Mouse (Mus musculus) monocyte, adult 5-6 weeks (primary cell): ENCODE measurements around the gene Noxo1. TPM values are rescaled to one million over a fixed set of nuclear protein-coding genes. Genes with fewer than 3 reads are reported as not detected.

Source experiments
- ATAC-seq: fragments of 153-309, 156-312 bp; replicated peaks from 2 replicates; pipeline ENCODE4 v1.8.0; 2017; ENCODE audit warnings: mild to moderate bottlenecking; ENCODE audit not compliant: low TSS enrichment, insufficient number of reproducible peaks, severe bottlenecking, poor library complexity, low FRiP score
- total RNA-seq: library from RNA; stranded (forward); fragments of 200-1000, 200-491, 200-594 nt; gene quantifications from 3 replicates; pipeline ENCODE4 v1.2.3, GENCODE M21; 2017

Gene Noxo1
- total RNA-seq, 1 experiment from 2014 or later: 0.48 TPM

DNA sequence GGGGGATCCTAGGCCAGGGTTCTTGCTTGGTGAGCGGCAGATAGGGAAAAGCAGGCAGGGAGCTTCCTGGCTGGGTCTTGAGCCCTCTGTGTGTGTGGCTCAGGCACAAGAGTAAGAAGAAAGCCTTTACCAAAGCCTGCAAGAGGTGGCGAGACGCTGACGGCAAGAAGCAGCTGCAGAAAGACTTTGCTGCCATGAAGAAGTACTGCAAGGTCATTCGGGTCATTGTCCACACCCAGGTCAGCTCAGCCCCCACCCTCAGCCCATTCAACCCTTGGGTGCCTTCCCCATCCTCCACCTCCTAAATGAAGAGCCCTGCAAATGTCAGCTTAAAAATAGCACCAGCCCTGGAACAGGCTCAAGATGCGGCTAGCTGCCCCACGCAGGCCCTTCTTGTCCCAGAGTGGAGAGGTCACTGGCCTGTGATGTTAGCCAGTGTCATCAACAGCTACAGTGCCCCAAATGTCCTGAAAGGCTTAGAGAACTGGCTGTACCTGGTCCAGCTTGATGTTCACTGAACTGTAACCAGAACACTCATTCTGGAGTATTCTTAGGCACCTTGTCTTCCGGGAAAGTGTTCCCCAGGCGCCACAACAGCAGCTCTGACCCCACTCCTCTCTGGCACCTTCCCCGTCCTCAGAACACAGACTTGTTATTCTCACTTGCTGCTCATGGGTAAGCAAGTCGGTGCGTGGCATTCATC, 36.4 kb downstream of the Noxo1 start:
- ATAC-seq: no peak

DNA sequence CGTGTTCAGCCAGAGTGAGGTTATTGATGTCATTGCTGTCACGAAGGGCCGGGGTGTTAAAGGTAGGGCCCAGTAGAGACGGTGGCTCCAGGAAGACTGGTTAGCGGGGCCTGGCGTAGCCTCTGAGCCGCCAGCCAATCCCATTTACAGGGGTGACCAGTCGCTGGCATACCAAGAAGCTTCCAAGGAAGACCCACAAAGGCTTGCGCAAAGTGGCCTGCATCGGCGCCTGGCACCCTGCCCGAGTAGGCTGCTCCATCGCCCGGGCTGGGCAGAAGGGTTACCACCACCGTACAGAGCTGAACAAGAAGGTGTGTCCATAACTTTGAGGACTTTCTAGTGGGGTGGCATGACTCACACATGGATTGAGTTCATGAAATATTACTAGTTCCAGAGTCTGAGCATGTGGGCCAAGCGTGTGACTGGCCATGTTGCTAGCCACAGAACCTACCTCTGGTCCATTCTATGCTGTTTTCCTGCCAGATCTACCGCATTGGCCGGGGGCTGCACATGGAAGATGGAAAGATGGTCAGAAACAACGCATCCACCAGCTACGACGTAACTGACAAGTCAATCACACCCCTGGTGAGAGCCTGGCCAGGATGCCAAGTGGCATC, 37.5 kb downstream of the Noxo1 start:
- ATAC-seq: no peak

DNA sequence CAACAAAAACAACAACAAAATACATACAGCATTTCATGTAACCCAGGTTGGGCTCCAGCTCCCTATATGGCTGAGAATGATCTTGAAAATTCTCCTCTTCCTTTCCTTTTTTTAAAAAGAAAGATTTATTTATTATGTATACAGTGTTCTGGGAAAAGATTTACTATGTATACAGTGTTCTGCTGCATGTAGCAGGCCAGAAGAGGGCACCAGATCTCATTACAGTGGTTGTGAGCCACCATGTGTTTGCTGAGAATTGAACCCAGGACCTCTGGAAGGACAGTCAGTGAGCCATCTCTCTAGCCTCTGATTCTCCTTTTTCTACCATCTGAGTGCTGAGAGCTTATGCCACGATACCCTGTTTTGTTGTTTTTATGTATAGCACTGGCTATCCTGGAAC, 38.5 kb downstream of the Noxo1 start:
- ATAC-seq: no peak

DNA sequence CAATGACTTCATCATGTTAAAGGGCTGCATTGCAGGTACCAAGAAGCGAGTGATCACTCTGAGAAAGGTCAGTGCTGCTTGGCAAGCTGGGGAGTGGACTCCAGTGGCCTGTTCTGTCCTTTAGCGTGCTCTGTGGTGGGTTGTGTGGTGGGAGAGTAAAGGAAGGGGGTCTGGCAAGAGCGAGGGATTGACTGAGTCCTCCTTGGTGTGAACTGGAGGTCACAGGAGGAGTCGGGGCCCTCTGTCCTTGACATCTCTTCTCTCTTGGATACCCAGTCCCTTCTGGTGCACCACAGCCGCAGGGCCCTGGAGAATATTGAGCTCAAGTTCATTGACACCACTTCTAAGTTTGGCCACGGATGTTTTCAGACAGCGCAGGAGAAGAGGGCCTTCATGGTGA, 39.4 kb downstream of the Noxo1 start:
- no peak for ATAC-seq

DNA sequence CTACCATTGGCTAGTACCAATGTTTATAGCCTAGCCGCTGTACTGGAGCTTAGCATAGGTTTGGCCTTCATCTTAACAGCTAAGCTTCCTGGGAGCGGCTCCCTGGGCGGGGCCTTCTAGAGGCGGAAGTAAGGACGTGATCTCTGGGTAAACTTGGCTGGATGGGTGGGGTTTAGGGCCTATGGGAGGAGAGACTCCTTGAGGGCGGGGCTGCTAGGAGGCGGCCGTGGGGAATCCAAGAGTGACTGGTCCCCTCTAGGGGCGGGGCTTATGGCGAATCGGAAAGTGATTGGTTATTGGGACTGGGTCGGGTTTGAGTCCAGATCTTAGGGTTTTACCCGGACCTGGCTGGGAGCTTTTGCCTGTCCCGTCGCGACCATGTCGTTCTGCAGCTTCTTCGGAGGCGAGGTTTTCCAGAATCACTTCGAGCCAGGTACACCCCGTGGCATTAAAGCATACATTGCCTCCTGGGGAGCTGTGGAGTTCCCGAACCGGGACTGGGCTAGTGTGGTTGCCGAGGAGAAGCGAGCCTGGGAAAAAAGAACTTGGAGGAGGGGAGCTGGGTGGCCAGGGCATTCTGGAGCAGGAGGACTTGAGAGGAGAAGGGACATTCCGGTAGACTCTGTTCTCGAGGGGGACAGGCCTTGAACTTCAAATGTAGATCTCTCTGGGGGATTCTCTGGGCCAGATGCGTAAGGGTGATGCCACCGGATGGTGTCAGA, 40.5 kb downstream of the Noxo1 start, which contains the start of gene Msrb1:
TSS of gene Msrb1 (plus strand) at position 313 of the 722 bp plus-strand sequence.
- ATAC-seq: peak; percentile 84

DNA sequence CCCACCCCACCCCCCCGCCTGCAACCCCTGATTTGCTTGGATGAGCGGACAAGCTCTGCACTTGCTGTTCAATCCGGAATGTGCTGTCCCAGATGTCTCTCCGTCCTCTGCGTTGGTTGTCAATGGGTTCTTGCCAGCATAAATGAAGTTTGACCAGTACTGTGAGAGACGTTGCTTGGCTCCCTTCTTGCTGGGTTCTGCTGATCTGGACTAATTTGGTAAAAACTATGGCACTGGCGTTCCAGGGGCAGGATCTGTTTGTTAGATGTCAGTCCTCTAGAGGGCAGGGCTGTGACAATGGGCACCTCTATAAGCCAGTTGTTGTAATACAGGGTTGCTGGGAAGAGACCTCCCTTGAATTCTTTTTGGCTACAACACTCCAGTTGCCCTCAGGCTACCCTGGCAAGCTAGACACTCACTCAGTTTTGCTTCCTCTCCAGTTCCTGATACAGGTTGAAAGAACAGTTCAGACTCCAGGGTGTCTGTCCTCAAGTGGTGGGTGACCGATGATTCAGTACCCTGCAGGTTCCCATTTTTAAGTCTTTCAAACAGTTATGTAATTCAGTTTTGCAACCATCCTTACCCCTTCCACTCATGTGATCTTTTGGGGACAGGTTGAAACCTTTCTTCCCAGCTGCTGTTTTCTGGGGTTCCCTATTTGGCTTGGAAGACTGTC, 41.2 kb downstream of the Noxo1 start:
- ATAC-seq: peak; percentile 37

DNA sequence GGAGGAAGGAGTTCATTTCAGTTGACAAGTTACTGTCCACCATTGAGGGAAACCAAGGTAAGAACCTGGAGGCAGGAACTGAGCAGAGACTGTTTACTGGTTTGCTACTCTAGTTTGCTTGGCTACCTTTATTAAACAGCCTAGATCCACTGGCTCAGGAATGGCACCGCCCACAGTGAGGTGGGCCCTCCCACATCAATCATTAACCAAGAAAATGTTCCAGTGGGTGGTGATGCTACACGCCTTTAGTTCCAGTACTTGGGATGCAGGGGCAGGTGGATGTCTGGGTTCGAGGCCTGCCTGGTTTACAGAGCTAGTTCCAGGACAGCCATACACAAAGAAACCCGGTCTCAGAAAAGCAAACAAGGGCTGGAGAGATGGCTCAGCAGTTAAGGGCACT, 42.2 kb downstream of the Noxo1 start:
- ATAC-seq: no peak

DNA sequence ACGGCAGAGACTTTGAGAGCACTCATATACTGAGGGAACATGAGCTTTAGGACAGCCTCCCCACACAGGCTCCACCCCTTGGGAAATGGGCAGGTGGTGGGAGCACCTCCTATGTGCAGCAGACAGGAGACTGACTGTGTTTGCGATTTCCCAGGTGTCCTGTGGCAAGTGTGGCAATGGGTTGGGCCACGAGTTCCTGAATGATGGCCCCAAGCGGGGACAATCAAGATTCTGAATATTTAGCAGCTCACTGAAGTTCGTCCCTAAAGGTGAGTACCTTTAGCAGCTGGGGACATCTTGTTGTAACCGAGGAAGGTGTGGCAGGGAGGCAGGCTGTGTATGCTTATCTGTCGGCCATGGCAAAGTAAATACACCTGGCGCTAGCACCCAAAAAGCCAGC, 43.9 kb downstream of the Noxo1 start:
- ATAC-seq: no peak

DNA sequence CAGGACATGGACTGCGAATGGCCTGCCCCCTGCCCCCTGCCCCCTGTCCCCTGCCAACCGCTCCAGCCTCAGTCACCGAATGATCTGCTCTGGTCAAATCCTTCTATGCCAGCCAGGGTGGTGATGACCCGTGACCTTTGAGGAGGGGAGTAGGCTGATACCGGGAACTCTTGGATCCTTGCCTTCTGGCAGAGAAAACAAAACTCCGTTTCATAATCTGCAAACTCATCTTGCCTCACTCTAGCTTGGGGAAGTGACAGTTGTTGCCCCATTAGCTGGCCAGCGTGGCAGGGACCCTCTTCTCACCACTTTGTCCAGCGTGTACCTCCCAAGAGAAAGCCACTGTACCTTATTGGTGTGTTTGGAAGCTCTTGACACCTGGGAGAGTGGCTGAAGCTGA, 46.3 kb downstream of the Noxo1 start:
- peak; percentile 32 for ATAC-seq

DNA sequence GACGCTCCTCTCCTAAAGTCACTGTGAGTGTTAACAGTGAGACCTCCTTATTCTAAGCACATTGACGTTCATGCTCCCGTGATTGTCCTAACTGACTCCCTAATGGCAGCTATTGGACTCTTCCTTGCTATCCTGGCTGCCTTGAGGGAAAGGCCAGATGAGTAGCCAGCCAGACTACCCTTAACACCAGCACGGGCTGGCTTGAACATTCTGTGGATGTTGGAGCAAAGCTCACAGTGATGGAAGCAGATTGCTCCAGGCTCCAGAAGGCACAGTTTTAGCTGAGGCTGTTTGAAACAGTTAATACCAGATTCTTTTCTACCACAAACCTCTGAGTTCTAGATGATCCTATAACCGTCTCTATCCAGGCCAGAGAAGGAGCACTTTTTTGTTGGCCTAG, 47.9 kb downstream of the Noxo1 start:
- no peak for ATAC-seq

DNA sequence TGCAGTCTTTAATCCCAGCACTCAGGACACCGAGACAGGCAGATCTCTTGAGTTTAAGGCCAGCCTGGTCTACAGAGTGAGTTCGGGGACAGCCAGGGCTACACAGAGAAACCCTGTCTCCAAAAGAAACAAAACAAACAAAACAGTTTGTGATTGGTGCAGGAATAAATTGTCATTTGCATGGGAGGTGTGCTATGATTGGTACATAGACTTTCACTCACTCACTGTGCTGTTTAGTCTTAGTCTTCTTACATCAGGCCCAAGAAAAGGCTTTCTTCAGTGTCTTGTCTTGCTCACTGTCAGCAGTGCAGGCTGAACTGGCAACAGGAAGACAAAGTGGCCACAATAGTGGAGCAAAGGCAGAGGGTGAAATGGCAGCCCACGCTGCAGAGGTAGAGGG, 48.3 kb downstream of the Noxo1 start:
- ATAC-seq: no peak

DNA sequence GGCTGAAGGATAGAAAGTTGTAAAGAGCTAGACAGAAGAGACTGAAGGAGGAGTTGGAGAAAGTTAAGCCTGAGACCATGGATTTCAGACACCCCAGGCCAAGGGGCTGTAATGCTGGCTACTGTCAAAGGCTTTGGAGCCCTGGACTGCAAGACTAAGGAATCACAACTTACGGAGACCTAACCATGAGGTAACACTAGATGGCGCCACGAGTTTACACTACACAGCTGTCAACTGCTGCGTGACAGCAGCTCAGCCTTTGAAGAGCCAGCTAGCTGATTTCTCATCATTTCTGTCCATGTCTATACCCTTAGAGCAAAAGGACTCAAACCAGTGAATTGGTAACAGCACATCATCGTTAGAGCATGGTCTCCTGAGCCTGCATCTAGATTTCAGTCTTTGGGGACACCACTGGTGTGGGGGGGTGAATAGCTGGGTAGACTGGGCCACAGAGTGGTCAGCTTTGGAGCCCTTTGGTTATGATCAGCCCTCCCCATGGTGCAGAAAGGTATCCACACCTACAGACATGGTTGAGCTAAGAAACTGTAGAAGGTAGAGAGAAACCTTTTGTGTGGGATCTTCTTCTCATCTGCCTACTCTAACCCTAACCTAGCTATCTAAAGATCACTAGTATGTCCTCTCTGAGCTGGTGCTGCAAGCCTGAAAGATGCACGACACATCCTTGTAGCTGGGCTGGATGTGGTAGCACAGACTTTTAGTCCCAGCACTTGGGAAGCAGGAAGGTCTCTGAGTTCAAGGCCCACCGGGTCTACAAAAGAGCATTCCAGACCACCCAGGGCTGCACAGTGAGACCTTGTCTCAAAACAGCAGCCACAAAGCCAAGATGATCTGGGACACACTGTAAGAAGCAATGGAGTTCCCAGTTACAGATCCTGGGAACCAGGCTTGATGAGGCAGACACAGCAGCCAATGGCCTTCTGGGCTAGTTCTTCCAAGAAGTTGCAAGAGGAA, 49.8 kb downstream of the Noxo1 start:
- ATAC-seq: peak; percentile 73

DNA sequence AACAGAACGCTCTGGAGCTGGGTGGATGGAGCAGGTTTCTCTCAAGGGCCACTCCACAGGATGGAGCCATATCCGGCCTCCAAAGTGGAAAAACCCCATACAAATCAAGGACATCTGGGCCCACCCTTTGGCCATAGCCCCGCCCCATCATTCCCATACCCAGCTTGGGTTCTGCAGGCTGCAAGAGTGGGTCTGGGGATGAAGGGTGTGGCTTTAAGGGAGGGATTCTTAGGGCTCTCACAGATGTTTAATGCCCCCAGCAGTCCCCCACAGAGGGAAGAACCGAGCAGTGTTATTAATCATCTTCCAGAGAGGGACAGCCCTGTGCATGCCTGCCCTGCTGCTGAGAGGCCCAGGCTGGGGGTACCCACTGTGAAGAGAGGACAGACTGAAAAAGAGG, 51.0 kb downstream of the Noxo1 start:
- ATAC-seq: no peak

Other genes starting within 250 kb of the Noxo1 start
- 26.9 to 32.5 TPM (median 29.5 TPM) in 3 replicates for gene E4f1, start 225.9 kb upstream of the Noxo1 start, total RNA-seq
- gene Pgp, start 225.8 kb upstream of the Noxo1 start, total RNA-seq: 8.4 to 10.1 TPM (median 9.1 TPM) in 3 replicates
- gene Bricd5, start 222.3 kb upstream of the Noxo1 start, total RNA-seq: 1.3 TPM in 1 of 3 replicates, not detected in the others
- 8.4 to 19.3 TPM (median 11.2 TPM) in 3 replicates for gene Mlst8, start 217.2 kb upstream of the Noxo1 start, total RNA-seq
- gene Caskin1, start 207.6 kb upstream of the Noxo1 start, total RNA-seq: not detected in 3 replicates
- 83.2 to 132 TPM (median 118 TPM) in 3 replicates for gene Traf7, start 168.3 kb upstream of the Noxo1 start, total RNA-seq
- 0.39 TPM in 1 of 3 replicates, not detected in the others for gene Rab26, start 162.0 kb upstream of the Noxo1 start, total RNA-seq
- 9.1 to 15.7 TPM (median 11.9 TPM) in 3 replicates for gene Pkd1, start 146.4 kb upstream of the Noxo1 start, total RNA-seq
- 20.2 to 53.0 TPM (median 29.4 TPM) in 3 replicates for gene Tsc2, start 63.6 kb upstream of the Noxo1 start, total RNA-seq
- gene Nthl1, start 63.6 kb upstream of the Noxo1 start, total RNA-seq: 2.5 to 2.6 TPM in 2 of 3 replicates, not detected in the other
- 0.48 to 0.78 TPM in 2 of 3 replicates, not detected in the other for gene Slc9a3r2, start 45.9 kb upstream of the Noxo1 start, total RNA-seq
- not detected in 3 replicates for gene Npw, start 37.8 kb upstream of the Noxo1 start, total RNA-seq
- gene Zfp598, start 26.5 kb upstream of the Noxo1 start, total RNA-seq: 14.6 to 21.7 TPM (median 15.7 TPM) in 3 replicates
- gene Syngr3, start 6.3 kb upstream of the Noxo1 start, total RNA-seq: not detected in 3 replicates
- 12.4 to 19.8 TPM (median 15.4 TPM) in 3 replicates for gene Gfer, start 78 bp upstream of the Noxo1 start, total RNA-seq
- gene Tbl3, start 11.4 kb downstream of the Noxo1 start, total RNA-seq: 9.7 to 19.8 TPM (median 18.6 TPM) in 3 replicates
- gene Rnf151, start 21.8 kb downstream of the Noxo1 start, total RNA-seq: 2.8 TPM in 1 of 3 replicates, not detected in the others
- 428 to 669 TPM (median 533 TPM) in 3 replicates for gene Rps2, start 21.9 kb downstream of the Noxo1 start, total RNA-seq
- 144 to 243 TPM (median 228 TPM) in 3 replicates for gene Ndufb10, start 28.2 kb downstream of the Noxo1 start, total RNA-seq
- gene Rpl3l, start 31.6 kb downstream of the Noxo1 start, total RNA-seq: 4.7 to 14.6 TPM (median 10.2 TPM) in 3 replicates
- gene Msrb1, start 40.4 kb downstream of the Noxo1 start, total RNA-seq: 248 to 361 TPM (median 344 TPM) in 3 replicates
- gene Hs3st6, start 56.8 kb downstream of the Noxo1 start, total RNA-seq: not detected in 3 replicates
- gene Meiob, start 108.1 kb downstream of the Noxo1 start, total RNA-seq: not detected in 3 replicates
- 23.2 to 48.3 TPM (median 34.5 TPM) in 3 replicates for gene Hagh, start 143.9 kb downstream of the Noxo1 start, total RNA-seq
- 3.2 to 6.6 TPM (median 4.8 TPM) in 3 replicates for gene Fahd1, start 154.1 kb downstream of the Noxo1 start, total RNA-seq
- gene Igfals, start 169.8 kb downstream of the Noxo1 start, total RNA-seq: 0.29 TPM in 1 of 3 replicates, not detected in the others
- 34.3 to 41.0 TPM (median 40.1 TPM) in 3 replicates for gene Nubp2, start 190.1 kb downstream of the Noxo1 start, total RNA-seq
- 16.6 to 25.9 TPM (median 20.5 TPM) in 3 replicates for gene Spsb3, start 190.4 kb downstream of the Noxo1 start, total RNA-seq
- gene Eme2, start 198.9 kb downstream of the Noxo1 start, total RNA-seq: 12.0 to 20.2 TPM (median 12.9 TPM) in 3 replicates
- 13.4 to 24.4 TPM (median 19.0 TPM) in 3 replicates for gene Mrps34, start 198.9 kb downstream of the Noxo1 start, total RNA-seq
- gene Nme3, start 200.3 kb downstream of the Noxo1 start, total RNA-seq: 28.0 to 48.6 TPM (median 30.1 TPM) in 3 replicates
- 46.0 to 84.3 TPM (median 50.2 TPM) in 3 replicates for gene Mapk8ip3, start 240.7 kb downstream of the Noxo1 start, total RNA-seq